Mouse (Mus musculus): ENCODE data around the gene Il1rl2. TPM values are rescaled to one million over a fixed set of nuclear protein-coding genes. Genes with fewer than 3 reads are reported as not detected.
"Not testable (repeated sequence)": the region's sequence is repeated elsewhere in the genome, so short reads cannot be mapped to it uniquely, and the experiment has no call there.

The Il1rl2 gene
- polyA plus RNA-seq, 1 experiment from 2014 or later: 0.99 TPM

- H3K4me1 ChIP-seq (replicated peaks; ENCODE audit: control insufficient read depth, insufficient read depth, low read length): no peaks in the 10 kb centered on the region
- H3K27me3 ChIP-seq (ENCODE audit: control insufficient read depth, insufficient read depth, low read length): no peaks in the 10 kb centered on the region
- H3K27ac ChIP-seq (ENCODE audit: low read depth, low read length): no peak overlapping the region
- no peaks in the 10 kb centered on the region for H3K36me3 ChIP-seq (ENCODE audit: control insufficient read depth, insufficient read depth, low read length)
- no peak overlapping the region for H3K9ac ChIP-seq (ENCODE audit: low read length)
- H3K4me2 ChIP-seq (ENCODE audit: low read depth, low read length, severe bottlenecking): no peak overlapping the region
- H3K4me3 ChIP-seq (ENCODE audit: low read depth, low read length): no peak overlapping the region
- no peak for DNase-seq (ENCODE audit: low spot score)
- no peaks in the 10 kb centered on the region for H3K9me3 ChIP-seq (ENCODE audit: control insufficient read depth, low read length)
- no peak for ATAC-seq (replicated peaks; ENCODE audit: low FRiP score)
- 70% methylated on average over 12 of the region's 12 CpGs for WGBS
Measured at GRCm38 (mm10) chr1:40290489-40291255, 33.7 kb upstream of the Il1rl2 start.

DNA sequence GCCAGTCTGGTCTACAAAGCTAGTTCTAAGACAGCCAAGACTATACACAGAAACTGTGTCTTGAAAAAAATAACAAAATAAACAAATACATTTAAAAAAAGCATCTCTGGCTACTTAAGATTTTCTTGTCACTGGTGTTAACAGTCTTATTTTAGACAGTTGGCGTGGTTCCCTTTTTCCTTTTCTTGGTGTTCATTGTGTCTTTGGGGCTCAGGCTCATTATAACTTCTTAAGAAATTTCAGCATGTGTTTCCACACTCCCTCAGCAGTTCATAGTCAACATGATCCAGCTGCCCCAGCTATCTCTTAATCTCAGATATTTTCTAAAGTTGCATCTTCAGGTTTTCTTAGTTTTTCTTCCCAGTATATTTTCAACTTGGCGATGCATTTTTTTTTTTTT lies 32.2 kb upstream of the Il1rl2 start:
- no peaks in the 10 kb centered on the region for H3K4me1 ChIP-seq (replicated peaks; ENCODE audit: control insufficient read depth, insufficient read depth, low read length)
- no peak overlapping the region for H3K4me2 ChIP-seq (ENCODE audit: low read depth, low read length, severe bottlenecking)
- no peaks in the 10 kb centered on the region for H3K36me3 ChIP-seq (ENCODE audit: control insufficient read depth, insufficient read depth, low read length)
- ATAC-seq (replicated peaks; ENCODE audit: low FRiP score): no peak
- whole genome bisulfite sequencing: 91% methylated on average over 2 of the region's 2 CpGs
- no peak overlapping the region for H3K9ac ChIP-seq (ENCODE audit: low read length)
- H3K4me3 ChIP-seq (ENCODE audit: low read depth, low read length): no peak overlapping the region
- H3K27me3 ChIP-seq (ENCODE audit: control insufficient read depth, insufficient read depth, low read length): no peaks in the 10 kb centered on the region
- H3K9me3 ChIP-seq (ENCODE audit: control insufficient read depth, low read length): no peaks in the 10 kb centered on the region
- H3K27ac ChIP-seq (ENCODE audit: low read depth, low read length): no peak overlapping the region
- DNase-seq (ENCODE audit: low spot score): no peak

GRCm38 (mm10) chr1:40293891-40294290 lies 30.5 kb upstream of the Il1rl2 start:
- Histone ChIP-seq H3K27me3 (ENCODE audit: control insufficient read depth, insufficient read depth, low read length) (no peaks in the 10 kb centered on the region), H3K36me3 (ENCODE audit: control insufficient read depth, insufficient read depth, low read length) (no peaks in the 10 kb centered on the region), H3K4me3 (ENCODE audit: low read depth, low read length) (no peak overlapping the region), H3K4me2 (ENCODE audit: low read depth, low read length, severe bottlenecking) (no peak overlapping the region), H3K4me1 (replicated peaks; ENCODE audit: control insufficient read depth, insufficient read depth, low read length) (no peaks in the 10 kb centered on the region), H3K27ac (ENCODE audit: low read depth, low read length) (no peak overlapping the region), H3K9ac (ENCODE audit: low read length) (no peak overlapping the region), H3K9me3 (ENCODE audit: control insufficient read depth, low read length) (no peaks in the 10 kb centered on the region)
- ATAC-seq (replicated peaks; ENCODE audit: low FRiP score) (no peak), DNase-seq (ENCODE audit: low spot score) (no peak)
- WGBS: 93% methylated on average over 7 of the region's 7 CpGs

GRCm38 (mm10) chr1:40294824-40295223 lies 29.6 kb upstream of the Il1rl2 start:
- WGBS: 94% methylated on average over 9 of the region's 9 CpGs
- no peaks in the 10 kb centered on the region for H3K36me3 ChIP-seq (ENCODE audit: control insufficient read depth, insufficient read depth, low read length)
- H3K27me3 ChIP-seq (ENCODE audit: control insufficient read depth, insufficient read depth, low read length): no peaks in the 10 kb centered on the region
- H3K9me3 ChIP-seq (ENCODE audit: control insufficient read depth, low read length): no peaks in the 10 kb centered on the region
- no peak overlapping the region for H3K4me3 ChIP-seq (ENCODE audit: low read depth, low read length)
- no peak for ATAC-seq (replicated peaks; ENCODE audit: low FRiP score)
- no peak overlapping the region for H3K27ac ChIP-seq (ENCODE audit: low read depth, low read length)
- H3K4me2 ChIP-seq (ENCODE audit: low read depth, low read length, severe bottlenecking): no peak overlapping the region
- no peak overlapping the region for H3K9ac ChIP-seq (ENCODE audit: low read length)
- no peaks in the 10 kb centered on the region for H3K4me1 ChIP-seq (replicated peaks; ENCODE audit: control insufficient read depth, insufficient read depth, low read length)
- no peak for DNase-seq (ENCODE audit: low spot score)

- no peak for DNase-seq (ENCODE audit: low spot score)
- no peaks in the 10 kb centered on the region for H3K9me3 ChIP-seq (ENCODE audit: control insufficient read depth, low read length)
- no peak for ATAC-seq (replicated peaks; ENCODE audit: low FRiP score)
Measured at GRCm38 (mm10) chr1:40298053-40298452, 26.4 kb upstream of the Il1rl2 start.

DNA sequence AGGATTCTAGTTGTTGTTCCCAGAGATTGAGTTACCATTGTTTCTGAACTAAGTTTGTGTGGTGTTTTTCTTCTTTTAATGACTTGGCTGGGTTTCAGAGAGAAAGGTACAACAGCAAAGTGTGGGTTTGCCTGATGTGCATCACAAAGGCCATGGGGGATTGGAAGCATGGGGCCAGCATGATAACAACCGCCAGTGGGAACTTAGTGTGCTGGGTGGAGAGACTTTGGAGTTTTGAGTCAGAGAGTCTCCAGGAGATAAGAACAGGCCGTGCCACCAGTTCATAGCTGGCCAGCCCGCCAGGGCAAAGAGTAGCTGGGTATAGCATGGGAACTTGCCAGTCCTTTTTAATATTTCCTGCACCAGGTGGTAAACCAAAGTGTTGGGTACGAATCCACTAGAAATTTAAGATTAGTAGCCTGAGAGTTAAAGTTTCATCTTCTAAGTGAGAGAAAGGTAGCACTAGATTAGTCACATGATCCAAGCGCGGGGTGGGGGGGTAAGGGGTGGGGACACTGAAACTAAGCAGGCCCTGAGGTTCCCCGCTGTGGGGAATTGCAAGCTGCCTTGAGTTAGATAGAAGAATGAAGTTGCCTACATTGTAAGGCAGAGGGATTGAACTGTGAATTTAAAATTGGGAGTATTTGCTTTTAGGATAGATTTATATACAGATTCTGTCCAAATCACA lies 21.1 kb upstream of the Il1rl2 start:
- ATAC-seq (replicated peaks; ENCODE audit: low FRiP score) (no peak), DNase-seq (ENCODE audit: low spot score) (no peak)
- Histone ChIP-seq H3K27me3 (ENCODE audit: control insufficient read depth, insufficient read depth, low read length) (no peaks in the 10 kb centered on the region), H3K4me1 (replicated peaks; ENCODE audit: control insufficient read depth, insufficient read depth, low read length) (no peaks in the 10 kb centered on the region), H3K4me2 (ENCODE audit: low read depth, low read length, severe bottlenecking) (no peak overlapping the region), H3K9ac (ENCODE audit: low read length) (no peak overlapping the region), H3K27ac (ENCODE audit: low read depth, low read length) (no peak overlapping the region), H3K9me3 (ENCODE audit: control insufficient read depth, low read length) (no peaks in the 10 kb centered on the region), H3K4me3 (ENCODE audit: low read depth, low read length) (no peak overlapping the region), H3K36me3 (ENCODE audit: control insufficient read depth, insufficient read depth, low read length) (no peaks in the 10 kb centered on the region)
- 59% methylated on average over 7 of the region's 7 CpGs for WGBS

More at GRCm38 (mm10) chr1:40298053-40298452, 26.4 kb upstream of the Il1rl2 start:
- no peak overlapping the region for H3K4me2 ChIP-seq (ENCODE audit: low read depth, low read length, severe bottlenecking)
- H3K9ac ChIP-seq (ENCODE audit: low read length): no peak overlapping the region
- no peaks in the 10 kb centered on the region for H3K36me3 ChIP-seq (ENCODE audit: control insufficient read depth, insufficient read depth, low read length)
- 86% methylated on average over 2 of the region's 2 CpGs for WGBS
- H3K27ac ChIP-seq (ENCODE audit: low read depth, low read length): no peak overlapping the region
- H3K4me3 ChIP-seq (ENCODE audit: low read depth, low read length): no peak overlapping the region
- H3K27me3 ChIP-seq (ENCODE audit: control insufficient read depth, insufficient read depth, low read length): no peaks in the 10 kb centered on the region
- H3K4me1 ChIP-seq (replicated peaks; ENCODE audit: control insufficient read depth, insufficient read depth, low read length): no peaks in the 10 kb centered on the region

- H3K27ac ChIP-seq (ENCODE audit: low read depth, low read length); H3K4me2 ChIP-seq (ENCODE audit: low read depth, low read length, severe bottlenecking); H3K4me1 ChIP-seq (replicated peaks; ENCODE audit: control insufficient read depth, insufficient read depth, low read length); H3K9ac ChIP-seq (ENCODE audit: low read length); DNase-seq (ENCODE audit: low spot score); H3K4me3 ChIP-seq (ENCODE audit: low read depth, low read length); H3K9me3 ChIP-seq (ENCODE audit: control insufficient read depth, low read length); H3K36me3 ChIP-seq (ENCODE audit: control insufficient read depth, insufficient read depth, low read length); H3K27me3 ChIP-seq (ENCODE audit: control insufficient read depth, insufficient read depth, low read length); ATAC-seq (replicated peaks; ENCODE audit: low FRiP score): not testable (repeated sequence)
- 68% methylated on average over 4 of the region's 4 CpGs for WGBS
Measured at GRCm38 (mm10) chr1:40304321-40304720, 20.1 kb upstream of the Il1rl2 start.

DNA sequence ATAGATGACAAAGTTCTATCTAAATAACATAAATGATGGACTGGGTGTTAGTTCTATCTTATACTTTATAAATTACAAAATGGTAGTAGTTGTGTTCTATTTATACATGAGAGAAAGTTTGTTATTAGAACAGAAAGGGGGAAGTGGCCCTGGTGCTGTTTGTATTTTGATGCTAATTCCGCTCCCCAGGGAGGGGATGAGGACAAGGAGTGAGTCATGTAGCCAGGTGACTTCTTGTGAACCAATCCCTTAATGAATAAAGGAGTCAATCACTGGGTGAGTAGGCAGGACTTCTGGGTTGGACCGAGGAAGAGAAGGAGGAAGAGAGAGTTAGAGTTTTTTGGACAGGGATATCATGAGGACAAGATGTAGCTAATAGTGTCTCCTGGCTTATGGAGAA lies 18.3 kb upstream of the Il1rl2 start:
- no peaks in the 10 kb centered on the region for H3K9me3 ChIP-seq (ENCODE audit: control insufficient read depth, low read length)
- no peak overlapping the region for H3K4me2 ChIP-seq (ENCODE audit: low read depth, low read length, severe bottlenecking)
- no peak for ATAC-seq (replicated peaks; ENCODE audit: low FRiP score)
- 71% methylated on average over 2 of the region's 2 CpGs for WGBS
- no peak overlapping the region for H3K27ac ChIP-seq (ENCODE audit: low read depth, low read length)
- no peaks in the 10 kb centered on the region for H3K4me1 ChIP-seq (replicated peaks; ENCODE audit: control insufficient read depth, insufficient read depth, low read length)
- H3K36me3 ChIP-seq (ENCODE audit: control insufficient read depth, insufficient read depth, low read length): no peaks in the 10 kb centered on the region
- no peak for DNase-seq (ENCODE audit: low spot score)
- H3K9ac ChIP-seq (ENCODE audit: low read length): no peak overlapping the region
- H3K27me3 ChIP-seq (ENCODE audit: control insufficient read depth, insufficient read depth, low read length): no peaks in the 10 kb centered on the region
- H3K4me3 ChIP-seq (ENCODE audit: low read depth, low read length): no peak overlapping the region

- ATAC-seq (replicated peaks; ENCODE audit: low FRiP score): no peak
- H3K4me2 ChIP-seq (ENCODE audit: low read depth, low read length, severe bottlenecking): no peak overlapping the region
- WGBS: 97% methylated on average over 3 of the region's 3 CpGs
- no peaks in the 10 kb centered on the region for H3K9me3 ChIP-seq (ENCODE audit: control insufficient read depth, low read length)
- no peaks in the 10 kb centered on the region for H3K36me3 ChIP-seq (ENCODE audit: control insufficient read depth, insufficient read depth, low read length)
- no peak overlapping the region for H3K27ac ChIP-seq (ENCODE audit: low read depth, low read length)
- H3K4me1 ChIP-seq (replicated peaks; ENCODE audit: control insufficient read depth, insufficient read depth, low read length): no peaks in the 10 kb centered on the region
- no peak overlapping the region for H3K9ac ChIP-seq (ENCODE audit: low read length)
- H3K4me3 ChIP-seq (ENCODE audit: low read depth, low read length): no peak overlapping the region
- no peak for DNase-seq (ENCODE audit: low spot score)
- no peaks in the 10 kb centered on the region for H3K27me3 ChIP-seq (ENCODE audit: control insufficient read depth, insufficient read depth, low read length)
Measured at GRCm38 (mm10) chr1:40311123-40311522, 13.3 kb upstream of the Il1rl2 start.

All from forebrain, embryonic 11.5 days (tissue).